Comparison of ENCODE assay signal across 23 mouse cellular contexts in genomic region chr12:39979066-39979465, GRCm38 (mm10). TPM values are rescaled to one million over a fixed set of nuclear protein-coding genes. Genes with fewer than 3 reads are reported as not detected.
DNase-seq lines count a peak whose midpoint lies in the region; ATAC-seq lines count a peak whose summit lies in the region.
"Had no signal": no experiment of that assay in that cellular context is flagged by ENCODE, and none has a peak within 500 bp of the region (broad histone marks: within the 10 kb centered on the region; RNA-seq: fewer than 3 reads in every experiment).

No protein-coding gene starts in this region.

- no peak overlapping the region for H3K4me2 ChIP-seq in midbrain, embryonic 11.5 days
- H3K4me2 ChIP-seq: embryonic facial prominence, embryonic 13.5 days; forebrain, embryonic 15.5 days; heart, embryonic 13.5 days; hindbrain, embryonic 14.5 days; intestine, embryonic 15.5 days; liver, embryonic 11.5 days; midbrain, embryonic 15.5 days had no signal

- no peaks in the 10 kb centered on the region for H3K27me3 ChIP-seq in midbrain, embryonic 11.5 days (ENCODE audit: control insufficient read depth, insufficient read depth, low read length)
- H3K27me3 ChIP-seq in midbrain, embryonic 10.5 days (ENCODE audit: low read depth, poor library complexity, severe bottlenecking) = peaks cover 14% of the 10 kb centered on the region
- H3K27me3 ChIP-seq in heart, embryonic 10.5 days (ENCODE audit: insufficient read depth, poor library complexity, severe bottlenecking) = no peaks in the 10 kb centered on the region
- H3K27me3 ChIP-seq: embryonic facial prominence, embryonic 13.5 days; heart, embryonic 13.5 days; intestine, embryonic 15.5 days; midbrain, embryonic 15.5 days had no signal

- peak; percentile 66 for DNase-seq in midbrain, embryonic 11.5 days (ENCODE audit: low spot score, missing footprints)
- DNase-seq in midbrain, embryonic 10.5 days (ENCODE audit: low spot score) = no peak
- DNase-seq in frontal cortex, postnatal 36 days (ENCODE audit: low spot score in 2 of 2) = peak; percentile 60 to 81
- DNase-seq in layer of hippocampus, postnatal 36 days = peak; percentile 36 to 64
- DNase-seq in telencephalon, adult 2 months (ENCODE audit: low read depth, low spot score) = peak; percentile 82
- no peak for DNase-seq in heart, embryonic 10.5 days (ENCODE audit: low spot score)
- no peak for DNase-seq in natural killer cell, adult 2 months (ENCODE audit: low spot score in 2 of 2)
- DNase-seq: adrenal gland, adult 8-10 months; cerebellum, postnatal 10 days; kidney, adult 9 months; kidney, postnatal 25 days; lung, adult 18-20 months; lung, postnatal 14 days; spleen, adult 18-20 months; thymus, postnatal 4 days had no signal

- no peaks in the 10 kb centered on the region for H3K36me3 ChIP-seq in midbrain, embryonic 11.5 days (ENCODE audit: control insufficient read depth, insufficient read depth, low read length)
- no peaks in the 10 kb centered on the region for H3K36me3 ChIP-seq in midbrain, embryonic 10.5 days
- no peaks in the 10 kb centered on the region for H3K36me3 ChIP-seq in heart, embryonic 10.5 days
- H3K36me3 ChIP-seq: embryonic facial prominence, embryonic 13.5 days; forebrain, embryonic 15.5 days; heart, embryonic 13.5 days; intestine, embryonic 15.5 days; midbrain, embryonic 15.5 days had no signal

- no peak overlapping the region for H3K27ac ChIP-seq in midbrain, embryonic 11.5 days (ENCODE audit: low read depth, low read length)
- no peak overlapping the region for H3K27ac ChIP-seq in midbrain, embryonic 10.5 days (replicated peaks)
- H3K27ac ChIP-seq in heart, embryonic 10.5 days = no peak overlapping the region
- H3K27ac ChIP-seq: embryonic facial prominence, embryonic 13.5 days; forebrain, embryonic 15.5 days; heart, embryonic 13.5 days; hindbrain, embryonic 14.5 days; intestine, embryonic 15.5 days; midbrain, embryonic 15.5 days had no signal

- no peak overlapping the region for H3K9ac ChIP-seq in midbrain, embryonic 11.5 days (ENCODE audit: low read length)
- H3K9ac ChIP-seq: embryonic facial prominence, embryonic 13.5 days; forebrain, embryonic 15.5 days; heart, embryonic 13.5 days; hindbrain, embryonic 14.5 days; intestine, embryonic 15.5 days; midbrain, embryonic 15.5 days had no signal

- peaks cover 18% of the 10 kb centered on the region for H3K4me1 ChIP-seq in midbrain, embryonic 11.5 days (ENCODE audit: control insufficient read depth, insufficient read depth, low read length)
- peaks cover 33% of the 10 kb centered on the region for H3K4me1 ChIP-seq in midbrain, embryonic 10.5 days
- H3K4me1 ChIP-seq in heart, embryonic 10.5 days = no peaks in the 10 kb centered on the region
- H3K4me1 ChIP-seq: heart, embryonic 13.5 days had no signal

- no peak overlapping the region for H3K4me3 ChIP-seq in midbrain, embryonic 11.5 days (ENCODE audit: low read depth, low read length)
- no peak overlapping the region for H3K4me3 ChIP-seq in midbrain, embryonic 10.5 days
- no peak overlapping the region for H3K4me3 ChIP-seq in heart, embryonic 10.5 days
- H3K4me3 ChIP-seq: embryonic facial prominence, embryonic 13.5 days; forebrain, embryonic 15.5 days; heart, embryonic 13.5 days; intestine, embryonic 15.5 days; midbrain, embryonic 15.5 days; myocyte had no signal

- ATAC-seq in midbrain, embryonic 11.5 days (ENCODE audit: low FRiP score) = no peak
- ATAC-seq: forebrain, embryonic 15.5 days; intestine, embryonic 15.5 days; midbrain, embryonic 15.5 days had no signal

- H3K9me3 ChIP-seq in midbrain, embryonic 11.5 days (ENCODE audit: control insufficient read depth, low read length) = no peaks in the 10 kb centered on the region
- no peaks in the 10 kb centered on the region for H3K9me3 ChIP-seq in midbrain, embryonic 10.5 days (replicated peaks)
- no peaks in the 10 kb centered on the region for H3K9me3 ChIP-seq in heart, embryonic 10.5 days
- H3K9me3 ChIP-seq: embryonic facial prominence, embryonic 13.5 days; forebrain, embryonic 15.5 days; heart, embryonic 13.5 days; intestine, embryonic 15.5 days; midbrain, embryonic 15.5 days had no signal

- 96% methylated on average over 5 of the region's 5 CpGs for WGBS in midbrain, embryonic 11.5 days
- WGBS in midbrain, embryonic 10.5 days = 91% methylated on average over 5 of the region's 5 CpGs
- WGBS in heart, embryonic 10.5 days = 86% methylated on average over 5 of the region's 5 CpGs

RNA-seq across cellular contexts. Expression of gene Arl4a, which starts 58.8 kb away (rescaled TPM):
- polyA plus RNA-seq in midbrain, embryonic 11.5 days (2014; fragmentation: Nextera tagmentation; extraction: Ambion mirVana) = 90.5 and 94.7 TPM in 2 replicates
- 74.3 and 78.1 TPM in 2 replicates for polyA plus RNA-seq in midbrain, embryonic 10.5 days (2016; fragmentation: Nextera tagmentation; extraction: Ambion mirVana)
- total RNA-seq in layer of hippocampus, postnatal 36 days (2021) = 10 to 100 TPM; 33.8 to 34.3 TPM
- polyA plus RNA-seq in heart, embryonic 10.5 days (2016; fragmentation: Nextera tagmentation; extraction: Ambion mirVana) = 29.0 and 31.1 TPM in 2 replicates

Comparison
In these comparisons a context has a peak if more than half of its experiments do, and no peak if none do; other contexts are left out.
1. DNase-seq: peak in midbrain, embryonic 11.5 days (single experiment), frontal cortex, postnatal 36 days (2 of 2), layer of hippocampus, postnatal 36 days (2 of 2) and telencephalon, adult 2 months (single experiment); none in midbrain, embryonic 10.5 days (single experiment), heart, embryonic 10.5 days (single experiment) and natural killer cell, adult 2 months (0 of 2).